Mouse (Mus musculus) E14TG2a.4 (cell line): ENCODE data around the gene C1qtnf7.

ENCODE experiments used
- CTCF ChIP-seq: conservative IDR thresholded peaks from 2 replicates; pipeline ENCODE4 v1.5.1; 2014; ENCODE audit warnings: low read length
- POU5F1 ChIP-seq: IDR thresholded peaks from 2 replicates; pipeline ENCODE4 v1.6.1; 2014; ENCODE audit warnings: low read length, borderline replicate concordance

- TF ChIP-seq CTCF (no peak), POU5F1 (no peak)
These were observed 42.1 kb downstream of the C1qtnf7 start for GRCm38 (mm10) chr5:43557436-43557835.
